Comparison of ENCODE assay signal across 22 mouse cellular contexts in genomic region chr4:149959816-149960215, GRCm38 (mm10). TPM values are rescaled to one million over a fixed set of nuclear protein-coding genes. Genes with fewer than 3 reads are reported as not detected.
DNase-seq lines count a peak whose midpoint lies in the region; TF ChIP-seq lines count a peak whose summit lies in the region.
"Had no signal": no experiment of that assay in that cellular context is flagged by ENCODE, and none has a peak within 500 bp of the region (broad histone marks: within the 10 kb centered on the region; RNA-seq: fewer than 3 reads in every experiment).

No protein-coding gene starts in this region.

- DNase-seq in A20 (ENCODE audit: low read depth, low spot score) (peak; percentile 67), MEL-GATA-1-ER (ENCODE audit: extremely low read depth, low read depth) (peak; percentile 79), ZHBTc4 (ENCODE audit: low read depth, low spot score) (peak; percentile 87)
- DNase-seq in thymus, postnatal 25 days: no peak
- no peak for DNase-seq in spleen, adult 18-20 months
- DNase-seq: adrenal gland, postnatal 10 days; cerebellum, adult 18-20 months; cerebellum, adult 9-10 months; cerebellum, postnatal 14 days; gastrocnemius, adult 2 months; gastrocnemius, postnatal 14 days; heart, adult 18-20 months; heart, postnatal 14 days; heart, postnatal 4 days had no signal

- H3K9ac ChIP-seq in ES-Bruce4 (ENCODE audit: low read depth, poor library complexity, severe bottlenecking): no peak overlapping the region
- H3K9ac ChIP-seq: forebrain, embryonic 13.5 days; heart, embryonic 13.5 days; hindbrain, embryonic 14.5 days had no signal

- H3K4me3 ChIP-seq in ES-Bruce4 (ENCODE audit: low read depth, low read length): peak overlapping the region; percentile 27
- H3K4me3 ChIP-seq: forebrain, embryonic 10.5 days; forebrain, embryonic 13.5 days; gastrocnemius, adult 2 months; heart, embryonic 10.5 days; heart, embryonic 13.5 days had no signal

- no peaks in the 10 kb centered on the region for H3K9me3 ChIP-seq in ES-Bruce4 (replicated peaks; ENCODE audit: control insufficient read depth, insufficient read depth, low read length, poor library complexity, severe bottlenecking)
- H3K9me3 ChIP-seq: forebrain, embryonic 10.5 days; forebrain, embryonic 13.5 days; heart, embryonic 10.5 days; heart, embryonic 13.5 days had no signal

- H3K27ac ChIP-seq in ES-Bruce4 (ENCODE audit: insufficient read depth, low read length): no peak overlapping the region
- H3K27ac ChIP-seq: forebrain, embryonic 10.5 days; forebrain, embryonic 13.5 days; gastrocnemius, adult 2 months; heart, embryonic 10.5 days; heart, embryonic 13.5 days; hindbrain, embryonic 14.5 days; hindbrain, postnatal 0 days had no signal

- no peak for TF ChIP-seq CTCF in ES-Bruce4 (IDR thresholded peaks at IDR 0.05; ENCODE audit: low read depth, low read length)

- TF ChIP-seq EP300 in ES-Bruce4 (IDR thresholded peaks at IDR 0.05; ENCODE audit: insufficient read depth, low read depth, low read length): no peak

- no peaks in the 10 kb centered on the region for H3K36me3 ChIP-seq in ES-Bruce4 (ENCODE audit: control insufficient read depth, insufficient read depth, low read length, poor library complexity, severe bottlenecking)
- H3K36me3 ChIP-seq: forebrain, embryonic 10.5 days; heart, embryonic 10.5 days; heart, embryonic 13.5 days had no signal

- peaks cover 1% of the 10 kb centered on the region for H3K4me1 ChIP-seq in ES-Bruce4 (ENCODE audit: control insufficient read depth, insufficient read depth, low read length)

- no peak for TF ChIP-seq POLR2A in ES-Bruce4 (IDR thresholded peaks at IDR 0.05; ENCODE audit: insufficient read depth, low read length)

- no peaks in the 10 kb centered on the region for H3K27me3 ChIP-seq in ES-Bruce4 (ENCODE audit: control insufficient read depth, insufficient read depth, low read length, poor library complexity, severe bottlenecking)
- H3K27me3 ChIP-seq: Patski had no signal

RNA-seq across cellular contexts. Expression of gene Spsb1, which starts 5.0 kb away (rescaled TPM):
- polyA plus RNA-seq in ES-Bruce4 (2011; ENCODE audit: insufficient read depth, insufficient read length, low read depth, missing spikeins): 28.1 and 28.7 TPM in 2 replicates

RNA-seq across cellular contexts. Expression of gene H6pd, which starts 49.0 kb away (rescaled TPM):
- 13.7 and 15.0 TPM in 2 replicates for polyA plus RNA-seq in ES-Bruce4 (2011; ENCODE audit: insufficient read depth, insufficient read length, low read depth, missing spikeins)

Comparison
In these comparisons a context has a peak if more than half of its experiments do, and no peak if none do; other contexts are left out.
1. DNase-seq: peak in A20 (single experiment), MEL-GATA-1-ER (single experiment) and ZHBTc4 (single experiment); none in thymus, postnatal 25 days (single experiment) and spleen, adult 18-20 months (0 of 2).